Mouse (Mus musculus): ENCODE results near the gene Foxn1. TPM values are rescaled to one million over a fixed set of nuclear protein-coding genes. Genes with fewer than 3 reads are reported as not detected.

Foxn1 gene
- total RNA-seq, 2 experiments from 2014 or later: not detected

GRCm38 (mm10) chr11:78416854-78417253, 30.5 kb upstream of the Foxn1 start:
- intact Hi-C loops (cut with DNase I): no loop called here
- Histone ChIP-seq H3K27ac (no peak overlapping the region), H3K4me3 (no peak overlapping the region)
- no peak for TF ChIP-seq CTCF (IDR thresholded peaks at IDR 0.05)
- peak; percentile 58 for DNase-seq

- peak overlapping the region; percentile 24; the same call in 1 of the 2 replicates for H3K27ac ChIP-seq
- DNase-seq: no peak
- intact Hi-C loops (cut with DNase I): no loop called here
- no peak overlapping the region for H3K4me3 ChIP-seq
- TF ChIP-seq CTCF (IDR thresholded peaks at IDR 0.05): no peak
These were observed 26.5 kb upstream of the Foxn1 start for GRCm38 (mm10) chr11:78412861-78413260.

GRCm38 (mm10) chr11:78412324-78412850, 26.0 kb upstream of the Foxn1 start:
- H3K4me3 ChIP-seq: peak overlapping the region; percentile 1; the same call in 1 of the 2 replicates
- TF ChIP-seq CTCF (IDR thresholded peaks at IDR 0.05): no peak
- peak overlapping the region; percentile 24 for H3K27ac ChIP-seq
- intact Hi-C loops (cut with DNase I): no loop called here
- DNase-seq: no peak

- TF ChIP-seq CTCF (IDR thresholded peaks at IDR 0.05): no peak
- H3K27ac ChIP-seq: peak overlapping the region; percentile 24
- peak overlapping the region; percentile 1; the same call in 1 of the 2 replicates for H3K4me3 ChIP-seq
- peak; percentile 69 for DNase-seq
- intact Hi-C loops (cut with DNase I): no loop called here
These were observed 25.4 kb upstream of the Foxn1 start for GRCm38 (mm10) chr11:78411606-78412323.

DNA sequence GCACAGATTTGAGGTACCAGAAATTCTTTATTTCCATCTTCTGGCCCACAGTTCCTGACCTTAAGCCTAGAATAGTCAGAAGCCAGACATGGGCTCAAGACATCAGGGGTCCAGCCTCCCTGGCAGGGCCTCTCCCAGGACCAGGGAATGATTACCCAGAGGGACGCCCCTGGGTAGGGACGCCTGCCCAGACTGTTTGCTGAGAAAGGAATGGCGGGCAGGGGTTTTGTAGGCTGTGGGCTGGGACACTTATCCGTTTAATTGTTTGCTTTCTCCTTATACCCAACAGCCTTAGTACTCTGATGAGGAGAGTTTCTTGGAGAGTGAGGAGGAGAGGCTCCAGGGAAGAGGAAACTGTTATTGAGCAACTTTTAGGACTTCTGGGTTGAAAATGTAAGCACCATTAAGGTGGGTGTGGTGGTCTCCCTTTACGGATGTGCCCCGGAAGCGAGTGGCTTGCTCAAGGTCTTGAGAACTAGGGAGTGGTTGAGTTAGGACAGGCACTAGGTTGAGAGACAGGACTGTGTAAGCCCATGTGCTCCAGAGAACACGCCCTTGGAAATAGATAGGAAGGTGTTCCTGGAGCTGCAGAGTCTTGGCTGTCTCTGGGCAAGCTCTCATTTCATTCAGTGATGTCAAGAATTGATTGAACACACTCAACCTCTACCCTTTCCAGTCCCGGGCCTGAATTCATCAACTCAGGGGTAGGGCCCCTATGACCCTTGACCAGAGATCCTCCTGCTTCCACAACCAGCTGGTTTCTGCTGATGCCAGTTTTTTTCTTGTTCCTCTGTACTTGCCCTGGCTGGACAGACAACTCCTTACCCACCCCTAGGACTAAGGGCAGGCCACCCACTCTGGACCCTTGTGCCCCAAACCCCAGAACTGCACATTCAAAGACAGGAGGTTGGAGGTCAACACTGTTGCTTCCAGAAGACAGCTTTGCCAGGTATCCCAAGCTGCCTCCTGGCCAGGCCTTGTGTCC, 22.2 kb upstream of the Foxn1 start:
- DNase-seq: no peak
- no peak for TF ChIP-seq CTCF (IDR thresholded peaks at IDR 0.05)
- Histone ChIP-seq H3K4me3 (no peak overlapping the region), H3K27ac (no peak overlapping the region)
- intact Hi-C loops (cut with DNase I): no loop called here

- no peak for TF ChIP-seq CTCF (IDR thresholded peaks at IDR 0.05)
- no peak for DNase-seq
These were observed 15.7 kb upstream of the Foxn1 start for GRCm38 (mm10) chr11:78402062-78402461.

DNA sequence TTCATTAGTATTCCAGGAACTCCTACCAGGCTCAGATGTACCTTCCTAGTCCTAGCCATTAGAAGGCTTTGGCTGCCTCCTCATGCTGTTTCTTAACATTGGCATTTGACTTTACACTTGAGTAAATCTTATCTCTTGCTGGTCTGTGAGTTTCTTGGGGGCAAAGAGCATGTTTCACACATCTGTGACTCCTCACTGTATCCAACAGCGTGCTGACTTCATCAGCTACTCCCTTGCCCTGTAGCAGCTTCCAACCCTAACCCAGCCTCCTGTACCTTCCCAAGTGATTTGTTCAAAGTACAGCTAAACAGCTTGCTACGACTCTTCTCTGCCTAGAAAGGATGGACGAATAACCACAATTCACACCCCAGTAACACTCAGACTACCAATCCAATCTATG, 15.1 kb upstream of the Foxn1 start:
- H3K27ac ChIP-seq: no peak overlapping the region
- no peak overlapping the region for H3K4me3 ChIP-seq
- no peak for DNase-seq
- TF ChIP-seq CTCF (IDR thresholded peaks at IDR 0.05): no peak
- intact Hi-C loops (cut with DNase I): no loop called here

More at GRCm38 (mm10) chr11:78402062-78402461, 15.7 kb upstream of the Foxn1 start:
- Histone ChIP-seq H3K4me3 (no peak overlapping the region), H3K27ac (no peak overlapping the region)
- intact Hi-C loops (cut with DNase I): no loop called here

DNA sequence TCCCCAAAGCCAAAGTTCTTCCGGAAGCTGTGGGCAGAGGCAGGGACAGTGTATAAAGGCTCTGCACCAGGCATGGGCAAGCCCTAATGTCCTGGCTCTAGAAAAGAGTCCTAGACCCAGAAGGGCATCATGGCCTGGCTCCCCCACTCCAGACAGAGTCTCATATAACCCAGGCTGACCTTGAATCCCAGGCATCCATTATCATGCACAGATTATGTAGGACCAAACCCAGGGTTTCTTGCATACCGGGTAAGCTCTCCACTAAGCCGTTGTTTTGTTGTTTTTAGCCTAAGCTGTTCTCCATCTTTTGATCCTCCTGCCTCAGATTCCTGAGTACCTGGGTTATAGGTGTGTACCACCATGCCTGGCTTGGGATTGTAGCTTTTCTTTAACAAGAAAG, 14.6 kb upstream of the Foxn1 start:
- Histone ChIP-seq H3K27ac (no peak overlapping the region), H3K4me3 (no peak overlapping the region)
- TF ChIP-seq CTCF (IDR thresholded peaks at IDR 0.05): no peak
- intact Hi-C loops (cut with DNase I): no loop called here
- no peak for DNase-seq

DNA sequence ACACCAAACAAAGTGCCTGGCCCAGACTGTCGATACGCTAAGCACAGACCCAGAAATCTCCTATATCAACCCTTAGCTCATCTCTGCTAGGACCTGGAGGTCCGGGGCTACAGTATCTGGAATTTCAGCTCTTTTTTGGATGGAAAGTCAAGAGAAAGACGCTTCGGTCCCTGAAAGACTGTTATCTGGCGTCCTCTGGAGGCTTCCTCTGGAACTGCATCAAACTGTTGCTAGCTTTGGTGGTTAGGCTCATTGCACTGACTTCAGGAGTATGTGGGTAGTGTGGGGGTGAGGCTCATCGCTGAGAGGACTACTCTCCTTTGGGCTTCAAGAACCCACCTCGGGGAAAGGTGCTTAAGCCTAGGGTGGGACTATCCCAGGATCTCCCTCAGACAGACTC, 13.3 kb upstream of the Foxn1 start:
- H3K27ac ChIP-seq: no peak overlapping the region
- TF ChIP-seq CTCF (IDR thresholded peaks at IDR 0.05): peak; percentile 97
- intact Hi-C loops (cut with DNase I): loop anchor here (1.0 kb wide), 1 partner anchor 39 kb away; no protein-coding TSS in a partner anchor

GRCm38 (mm10) chr11:78398212-78398611, 11.9 kb upstream of the Foxn1 start:
- intact Hi-C loops (cut with DNase I): no loop called here
- DNase-seq: no peak
- Histone ChIP-seq H3K4me3 (no peak overlapping the region), H3K27ac (no peak overlapping the region)
- no peak for TF ChIP-seq CTCF (IDR thresholded peaks at IDR 0.05)

More for the DNA sequence above, 13.3 kb upstream of the Foxn1 start:
- DNase-seq: peak; percentile 67
- no peak overlapping the region for H3K4me3 ChIP-seq

DNA sequence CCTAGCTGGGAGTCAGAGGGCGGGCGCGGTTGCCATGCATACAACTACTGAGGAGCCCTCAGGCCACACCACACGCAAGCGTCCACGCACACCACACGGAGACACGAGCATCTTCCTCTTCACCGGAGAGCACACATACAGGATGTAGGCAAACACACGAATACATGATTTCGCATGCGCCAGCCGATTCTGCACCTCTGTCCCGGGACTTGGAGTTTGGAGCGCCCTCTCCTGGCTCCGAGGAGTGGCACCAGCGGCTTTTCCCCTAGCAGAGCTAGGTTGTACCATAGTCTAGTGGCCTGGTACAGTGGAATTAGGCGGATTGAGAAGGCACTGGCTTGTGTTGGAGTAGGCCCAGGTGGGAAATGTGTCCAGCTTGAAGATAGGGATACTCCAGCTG, 11.0 kb upstream of the Foxn1 start:
- TF ChIP-seq CTCF (IDR thresholded peaks at IDR 0.05): peak; percentile 84
- no peak overlapping the region for H3K27ac ChIP-seq
- intact Hi-C loops (cut with DNase I): no loop called here
- peak; percentile 76 for DNase-seq
- no peak overlapping the region for H3K4me3 ChIP-seq

- Histone ChIP-seq H3K27ac (no peak overlapping the region), H3K4me3 (no peak overlapping the region)
- DNase-seq: no peak
- intact Hi-C loops (cut with DNase I): no loop called here
- TF ChIP-seq CTCF (IDR thresholded peaks at IDR 0.05): no peak
These were observed 10.6 kb upstream of the Foxn1 start for GRCm38 (mm10) chr11:78396950-78397349.

DNA sequence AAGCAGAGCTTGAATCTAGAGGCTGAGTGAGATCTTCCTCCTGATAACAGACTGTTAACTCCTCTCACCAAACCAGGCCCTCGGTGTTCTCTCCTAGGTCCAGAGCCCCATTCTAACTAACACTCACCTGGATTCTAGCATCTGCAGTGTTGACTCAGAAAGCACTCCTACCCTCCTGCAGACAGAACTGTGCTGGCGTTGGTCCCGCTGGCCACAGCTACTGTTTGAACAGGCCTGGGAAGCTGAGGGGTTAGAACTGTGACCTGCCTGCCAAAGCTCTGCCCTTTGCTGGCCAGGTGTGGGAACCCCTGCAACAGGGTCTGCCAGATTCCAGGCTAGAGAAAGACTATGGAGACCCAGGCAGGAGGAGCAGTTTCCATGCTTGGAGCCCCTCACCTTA, 6.4 kb upstream of the Foxn1 start:
- TF ChIP-seq CTCF (IDR thresholded peaks at IDR 0.05): no peak
- no peak overlapping the region for H3K27ac ChIP-seq
- DNase-seq: no peak
- intact Hi-C loops (cut with DNase I): no loop called here
- H3K4me3 ChIP-seq: no peak overlapping the region
